Mouse (Mus musculus): ENCODE data around the gene Efna2. TPM values are rescaled to one million over a fixed set of nuclear protein-coding genes. Genes with fewer than 3 reads are reported as not detected.

Gene Efna2
- polyA plus RNA-seq, 1 experiment from 2014 or later: 21.5 TPM

GRCm38 (mm10) chr10:80152071-80152872 is 27.0 kb upstream of the Efna2 start:
- peaks cover 44% of the 10 kb centered on the region for H3K4me1 ChIP-seq (ENCODE audit: control insufficient read depth, insufficient read depth, low read depth, low read length)
- H3K9me3 ChIP-seq (ENCODE audit: control insufficient read depth, low read length): no peaks in the 10 kb centered on the region
- peak overlapping the region; percentile 82 for H3K4me2 ChIP-seq (ENCODE audit: low read length)
- H3K4me3 ChIP-seq (ENCODE audit: low read length): peak overlapping the region; percentile 81
- ATAC-seq: no peak
- WGBS: 4% methylated on average over 14 of the region's 15 CpGs
- no peaks in the 10 kb centered on the region for H3K27me3 ChIP-seq (replicated peaks; ENCODE audit: control insufficient read depth, insufficient read depth, low read length)
- H3K36me3 ChIP-seq (ENCODE audit: control insufficient read depth, insufficient read depth, low read length): peaks cover 36% of the 10 kb centered on the region
- peak overlapping the region; percentile 98 for H3K27ac ChIP-seq (ENCODE audit: low read depth, low read length)
- peak overlapping the region; percentile 95 for H3K9ac ChIP-seq (ENCODE audit: low read depth, low read length)

GRCm38 (mm10) chr10:80152873-80153260 is 26.4 kb upstream of the Efna2 start:
- Histone ChIP-seq H3K9ac (ENCODE audit: low read depth, low read length) (peak overlapping the region; percentile 95), H3K27ac (ENCODE audit: low read depth, low read length) (peak overlapping the region; percentile 98), H3K9me3 (ENCODE audit: control insufficient read depth, low read length) (no peaks in the 10 kb centered on the region), H3K36me3 (ENCODE audit: control insufficient read depth, insufficient read depth, low read length) (peaks cover 40% of the 10 kb centered on the region), H3K27me3 (replicated peaks; ENCODE audit: control insufficient read depth, insufficient read depth, low read length) (no peaks in the 10 kb centered on the region), H3K4me3 (ENCODE audit: low read length) (peak overlapping the region; percentile 81), H3K4me2 (ENCODE audit: low read length) (peak overlapping the region; percentile 82), H3K4me1 (ENCODE audit: control insufficient read depth, insufficient read depth, low read depth, low read length) (peaks cover 42% of the 10 kb centered on the region)
- no peak for ATAC-seq
- 26% methylated on average over 3 of the region's 3 CpGs for WGBS

DNA sequence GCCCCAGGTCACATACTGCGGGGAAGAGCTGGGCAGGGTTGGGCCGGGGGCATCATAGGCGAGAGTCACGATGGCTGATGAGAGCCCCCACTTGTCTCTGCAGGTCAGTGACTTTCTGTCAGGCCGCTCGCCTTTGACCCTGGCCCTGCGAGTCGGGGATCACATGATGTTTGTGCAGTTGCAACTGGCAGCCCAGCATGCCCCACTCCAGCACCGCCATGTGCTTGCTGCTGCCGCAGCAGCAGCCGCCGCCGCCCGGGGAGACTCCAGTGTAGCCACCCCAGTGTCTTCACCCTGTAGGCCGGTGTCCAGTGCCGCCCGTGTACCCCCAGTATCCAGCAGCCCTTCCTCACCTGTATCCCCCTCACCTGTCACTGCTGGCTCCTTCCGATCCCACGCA is 25.6 kb upstream of the Efna2 start:
- Histone ChIP-seq H3K27ac (ENCODE audit: low read depth, low read length) (peak overlapping the region; percentile 98; the same call in 1 of the 2 replicates), H3K4me3 (ENCODE audit: low read length) (peak overlapping the region; percentile 81; the same call in 1 of the 2 replicates), H3K4me1 (ENCODE audit: control insufficient read depth, insufficient read depth, low read depth, low read length) (peaks cover 43% of the 10 kb centered on the region), H3K4me2 (ENCODE audit: low read length) (0 out of 2 replicates have a peak overlapping the region, but pooled peaks have one; percentile 82), H3K27me3 (replicated peaks; ENCODE audit: control insufficient read depth, insufficient read depth, low read length) (no peaks in the 10 kb centered on the region), H3K9ac (ENCODE audit: low read depth, low read length) (peak overlapping the region; percentile 95; the same call in 1 of the 2 replicates), H3K9me3 (ENCODE audit: control insufficient read depth, low read length) (no peaks in the 10 kb centered on the region), H3K36me3 (ENCODE audit: control insufficient read depth, insufficient read depth, low read length) (peaks cover 40% of the 10 kb centered on the region)
- ATAC-seq: no peak
- WGBS: 79% methylated on average over 19 of the region's 19 CpGs

GRCm38 (mm10) chr10:80154384-80154783 is 24.9 kb upstream of the Efna2 start:
- 80% methylated on average over 7 of the region's 7 CpGs for WGBS
- Histone ChIP-seq H3K4me3 (ENCODE audit: low read length) (no peak overlapping the region), H3K9ac (ENCODE audit: low read depth, low read length) (peak overlapping the region; percentile 9; the same call in 1 of the 2 replicates)

GRCm38 (mm10) chr10:80155277-80155676 is 24.0 kb upstream of the Efna2 start:
- no peak overlapping the region for H3K4me2 ChIP-seq (ENCODE audit: low read length)
- no peaks in the 10 kb centered on the region for H3K27me3 ChIP-seq (replicated peaks; ENCODE audit: control insufficient read depth, insufficient read depth, low read length)
- 27% methylated on average over 1 of the region's 1 CpGs for WGBS
- peak overlapping the region; percentile 39; the same call in 1 of the 2 replicates for H3K27ac ChIP-seq (ENCODE audit: low read depth, low read length)
- H3K9me3 ChIP-seq (ENCODE audit: control insufficient read depth, low read length): no peaks in the 10 kb centered on the region
- peaks cover 40% of the 10 kb centered on the region for H3K36me3 ChIP-seq (ENCODE audit: control insufficient read depth, insufficient read depth, low read length)
- H3K9ac ChIP-seq (ENCODE audit: low read depth, low read length): no peak overlapping the region; the same call in 1 of the 2 replicates
- ATAC-seq: no peak
- H3K4me1 ChIP-seq (ENCODE audit: control insufficient read depth, insufficient read depth, low read depth, low read length): peaks cover 52% of the 10 kb centered on the region
- H3K4me3 ChIP-seq (ENCODE audit: low read length): no peak overlapping the region

More at GRCm38 (mm10) chr10:80154384-80154783, 24.9 kb upstream of the Efna2 start:
- peak overlapping the region; percentile 37; the same call in 1 of the 2 replicates for H3K27ac ChIP-seq (ENCODE audit: low read depth, low read length)
- H3K36me3 ChIP-seq (ENCODE audit: control insufficient read depth, insufficient read depth, low read length): peaks cover 40% of the 10 kb centered on the region
- ATAC-seq: no peak
- H3K27me3 ChIP-seq (replicated peaks; ENCODE audit: control insufficient read depth, insufficient read depth, low read length): no peaks in the 10 kb centered on the region
- H3K9me3 ChIP-seq (ENCODE audit: control insufficient read depth, low read length): no peaks in the 10 kb centered on the region
- H3K4me2 ChIP-seq (ENCODE audit: low read length): no peak overlapping the region
- H3K4me1 ChIP-seq (ENCODE audit: control insufficient read depth, insufficient read depth, low read depth, low read length): peaks cover 50% of the 10 kb centered on the region

GRCm38 (mm10) chr10:80156002-80156751 is 23.1 kb upstream of the Efna2 start:
- 80% methylated on average over 29 of the region's 29 CpGs for WGBS
- no peaks in the 10 kb centered on the region for H3K9me3 ChIP-seq (ENCODE audit: control insufficient read depth, low read length)

GRCm38 (mm10) chr10:80156752-80157053 is 22.6 kb upstream of the Efna2 start:
- peaks cover 40% of the 10 kb centered on the region for H3K36me3 ChIP-seq (ENCODE audit: control insufficient read depth, insufficient read depth, low read length)
- no peaks in the 10 kb centered on the region for H3K9me3 ChIP-seq (ENCODE audit: control insufficient read depth, low read length)
- no peak for ATAC-seq
- no peak overlapping the region for H3K4me2 ChIP-seq (ENCODE audit: low read length)
- H3K4me1 ChIP-seq (ENCODE audit: control insufficient read depth, insufficient read depth, low read depth, low read length): peaks cover 66% of the 10 kb centered on the region
- H3K9ac ChIP-seq (ENCODE audit: low read depth, low read length): no peak overlapping the region
- WGBS: 53% methylated on average over 7 of the region's 7 CpGs
- no peaks in the 10 kb centered on the region for H3K27me3 ChIP-seq (replicated peaks; ENCODE audit: control insufficient read depth, insufficient read depth, low read length)
- no peak overlapping the region for H3K4me3 ChIP-seq (ENCODE audit: low read length)
- H3K27ac ChIP-seq (ENCODE audit: low read depth, low read length): peak overlapping the region; percentile 91

More at GRCm38 (mm10) chr10:80156002-80156751, 23.1 kb upstream of the Efna2 start:
- no peak for ATAC-seq
- H3K9ac ChIP-seq (ENCODE audit: low read depth, low read length): no peak overlapping the region
- peaks cover 61% of the 10 kb centered on the region for H3K4me1 ChIP-seq (ENCODE audit: control insufficient read depth, insufficient read depth, low read depth, low read length)
- no peak overlapping the region for H3K4me2 ChIP-seq (ENCODE audit: low read length)
- H3K27ac ChIP-seq (ENCODE audit: low read depth, low read length): peak overlapping the region; percentile 61
- no peak overlapping the region for H3K4me3 ChIP-seq (ENCODE audit: low read length)
- peaks cover 40% of the 10 kb centered on the region for H3K36me3 ChIP-seq (ENCODE audit: control insufficient read depth, insufficient read depth, low read length)
- H3K27me3 ChIP-seq (replicated peaks; ENCODE audit: control insufficient read depth, insufficient read depth, low read length): no peaks in the 10 kb centered on the region

DNA sequence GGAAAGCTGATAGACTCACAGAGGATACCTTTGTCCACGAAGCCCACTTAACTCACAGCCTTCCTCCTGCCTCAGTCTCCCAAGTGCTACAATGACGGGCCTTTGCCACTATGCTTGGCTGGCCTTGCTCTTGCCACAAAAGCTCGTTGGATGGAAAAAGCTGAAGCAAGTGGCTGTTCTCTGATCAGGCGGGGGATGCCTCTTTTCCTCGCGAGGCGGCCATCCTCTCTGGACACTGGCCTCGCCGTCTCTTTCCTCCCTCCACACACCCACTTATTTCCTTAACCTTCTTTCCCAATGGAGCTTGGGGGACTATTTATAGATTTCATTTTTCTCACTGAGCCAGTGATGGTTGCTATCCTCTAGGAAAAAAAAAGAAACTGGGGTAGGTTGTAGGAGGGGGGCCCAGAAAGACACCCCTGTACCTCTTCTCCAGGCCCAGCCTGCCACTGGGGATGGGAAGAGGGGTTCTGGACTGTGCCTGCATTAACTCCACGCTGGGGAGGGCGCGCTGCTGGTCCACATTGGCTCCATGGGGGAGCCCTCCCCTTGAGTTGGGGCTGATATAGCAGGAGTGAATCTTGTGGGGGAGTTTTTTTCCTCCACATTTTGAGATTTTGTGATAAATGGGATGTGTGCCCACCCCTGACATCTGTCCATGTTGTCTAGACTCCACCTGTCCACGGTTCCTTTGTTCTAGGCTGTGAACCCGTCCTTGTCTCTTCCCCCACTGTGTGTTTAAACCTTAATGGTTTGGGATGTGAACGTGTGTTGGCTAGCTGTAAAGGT is 21.9 kb upstream of the Efna2 start:
- H3K36me3 ChIP-seq (ENCODE audit: control insufficient read depth, insufficient read depth, low read length): peaks cover 40% of the 10 kb centered on the region
- H3K9ac ChIP-seq (ENCODE audit: low read depth, low read length): peak overlapping the region; percentile 38
- no peaks in the 10 kb centered on the region for H3K9me3 ChIP-seq (ENCODE audit: control insufficient read depth, low read length)
- no peaks in the 10 kb centered on the region for H3K27me3 ChIP-seq (replicated peaks; ENCODE audit: control insufficient read depth, insufficient read depth, low read length)
- no peak for ATAC-seq
- no peak overlapping the region for H3K4me2 ChIP-seq (ENCODE audit: low read length)
- H3K27ac ChIP-seq (ENCODE audit: low read depth, low read length): peak overlapping the region; percentile 91
- 50% methylated on average over 15 of the region's 15 CpGs for WGBS
- H3K4me1 ChIP-seq (ENCODE audit: control insufficient read depth, insufficient read depth, low read depth, low read length): peaks cover 63% of the 10 kb centered on the region
- no peak overlapping the region for H3K4me3 ChIP-seq (ENCODE audit: low read length)

Measured in hindbrain, embryonic 16.5 days (tissue).